Mouse (Mus musculus) spleen, adult 2 months (tissue): ENCODE measurements around the gene Susd3.

ENCODE experiments used
- CTCF ChIP-seq: fragments of 200-500 bp; IDR thresholded peaks from 2 replicates; pipeline ENCODE4 v1.5.1; 2011; ENCODE audit warnings: mild to moderate bottlenecking, inconsistent platforms; ENCODE audit not compliant: insufficient read depth, insufficient read length, insufficient replicate concordance; ENCODE audit errors: extremely low read depth
- POLR2A ChIP-seq: fragments of 200-500 bp; IDR thresholded peaks from 2 replicates; pipeline ENCODE4 v1.6.1; 2011; ENCODE audit warnings: low read depth, low read length, inconsistent platforms

DNA sequence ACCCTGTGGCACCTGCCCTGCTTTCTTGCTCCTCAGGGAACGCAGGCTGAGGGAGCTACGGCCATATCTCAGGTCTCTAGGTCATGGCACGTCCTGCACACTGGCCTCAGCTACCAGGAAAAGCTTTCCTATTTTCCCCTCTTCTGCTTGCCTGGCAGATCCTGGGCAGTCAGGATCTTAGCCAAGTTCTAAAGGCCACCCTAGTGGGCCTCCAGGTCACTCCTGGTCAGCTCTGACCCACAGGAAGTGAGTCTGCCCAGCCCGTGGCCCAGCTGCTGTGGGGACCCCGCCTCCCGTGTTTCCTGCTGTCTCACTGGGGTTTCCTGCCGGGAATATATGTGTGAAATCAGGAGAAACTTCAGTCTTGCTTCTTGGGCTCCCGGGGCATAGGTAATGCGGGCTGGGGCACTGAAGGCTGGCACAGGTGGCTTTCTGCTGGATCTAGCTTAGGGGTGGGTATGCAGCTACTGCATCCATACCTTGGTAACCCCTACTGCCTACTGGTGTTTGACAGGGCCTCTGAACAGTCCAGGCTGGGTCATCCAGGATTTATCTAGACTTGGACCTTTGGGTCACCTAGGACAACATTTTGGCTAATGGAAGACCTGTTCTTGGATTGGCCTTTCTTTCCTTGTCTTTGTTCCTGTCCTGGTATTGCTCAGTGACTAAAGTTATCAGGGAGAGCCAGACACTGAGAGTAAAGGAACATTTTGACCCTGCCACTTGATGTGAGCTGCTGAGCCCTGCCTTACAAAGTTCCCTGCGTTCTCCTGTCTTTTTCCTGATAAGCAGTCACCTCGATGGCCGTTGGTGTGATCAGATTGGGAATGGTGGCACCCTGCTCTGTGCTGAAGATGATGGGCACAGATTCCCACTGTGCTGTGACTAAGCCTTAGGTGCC, 58.3 kb downstream of the Susd3 start:
- TF ChIP-seq CTCF (no peak), POLR2A (no peak)
